Mouse (Mus musculus): ENCODE measurements around the gene Tsc22d1. TPM values are rescaled to one million over a fixed set of nuclear protein-coding genes. Genes with fewer than 3 reads are reported as not detected.

The Tsc22d1 gene
- polyA plus RNA-seq, 1 experiment from 2014 or later = 552 TPM

- H3K9ac ChIP-seq (ENCODE audit: low read length) = no peak overlapping the region
- H3K27ac ChIP-seq (ENCODE audit: low read depth) = no peak overlapping the region
- H3K9me3 ChIP-seq (ENCODE audit: control insufficient read depth, low read length) = no peaks in the 10 kb centered on the region
- H3K36me3 ChIP-seq (ENCODE audit: control insufficient read depth, insufficient read depth, low read length) = peaks cover 47% of the 10 kb centered on the region
- H3K4me2 ChIP-seq (ENCODE audit: low read length) = no peak overlapping the region
- DNase-seq (ENCODE audit: low spot score) (no peak), ATAC-seq (replicated peaks; ENCODE audit: low FRiP score, low TSS enrichment, low read depth) (no peak)
- no peaks in the 10 kb centered on the region for H3K27me3 ChIP-seq (replicated peaks; ENCODE audit: control insufficient read depth, insufficient read depth, low read length)
- peaks cover 6% of the 10 kb centered on the region; the same call in 1 of the 2 replicates for H3K4me1 ChIP-seq (replicated peaks; ENCODE audit: control insufficient read depth, insufficient read depth, low read length)
- 93% methylated on average over 21 of the region's 21 CpGs for WGBS
- H3K4me3 ChIP-seq (ENCODE audit: low read depth, low read length) = no peak overlapping the region
Measured at GRCm38 (mm10) chr14:76425986-76426530, 11.3 kb downstream of the Tsc22d1 start.

GRCm38 (mm10) chr14:76428855-76429254 lies 14.1 kb downstream of the Tsc22d1 start:
- Histone ChIP-seq H3K4me2 (ENCODE audit: low read length) (no peak overlapping the region), H3K4me1 (replicated peaks; ENCODE audit: control insufficient read depth, insufficient read depth, low read length) (no peaks in the 10 kb centered on the region), H3K9me3 (ENCODE audit: control insufficient read depth, low read length) (no peaks in the 10 kb centered on the region), H3K27ac (ENCODE audit: low read depth) (no peak overlapping the region), H3K9ac (ENCODE audit: low read length) (no peak overlapping the region), H3K4me3 (ENCODE audit: low read depth, low read length) (no peak overlapping the region), H3K36me3 (ENCODE audit: control insufficient read depth, insufficient read depth, low read length) (peaks cover 50% of the 10 kb centered on the region), H3K27me3 (replicated peaks; ENCODE audit: control insufficient read depth, insufficient read depth, low read length) (no peaks in the 10 kb centered on the region)
- DNase-seq (ENCODE audit: low spot score) (no peak), ATAC-seq (replicated peaks; ENCODE audit: low FRiP score, low TSS enrichment, low read depth) (no peak)
- WGBS = 91% methylated on average over 2 of the region's 2 CpGs

DNA sequence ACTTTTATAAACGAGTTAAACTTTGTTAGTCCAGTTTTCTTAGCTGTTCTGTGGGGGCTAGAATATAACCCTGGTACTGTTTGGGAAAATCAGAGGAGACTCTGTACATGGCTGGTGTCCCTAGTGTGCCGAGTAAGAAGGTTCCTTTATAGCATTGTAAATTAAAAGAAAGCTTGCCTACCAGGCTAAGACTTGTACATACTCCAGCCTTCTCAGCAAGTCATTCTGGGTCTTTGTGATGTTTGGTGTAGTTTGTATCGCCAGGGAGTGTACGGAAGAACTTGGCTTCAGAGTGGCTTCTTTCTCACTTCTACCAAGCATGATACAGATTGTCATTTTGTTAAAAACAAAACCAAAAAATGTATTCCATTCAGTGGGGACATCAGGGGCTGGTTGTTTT lies 17.2 kb downstream of the Tsc22d1 start:
- no peak overlapping the region for H3K27ac ChIP-seq (ENCODE audit: low read depth)
- no peaks in the 10 kb centered on the region; the same call in 1 of the 2 replicates for H3K4me1 ChIP-seq (replicated peaks; ENCODE audit: control insufficient read depth, insufficient read depth, low read length)
- H3K4me3 ChIP-seq (ENCODE audit: low read depth, low read length) = no peak overlapping the region
- no peaks in the 10 kb centered on the region for H3K9me3 ChIP-seq (ENCODE audit: control insufficient read depth, low read length)
- no peak overlapping the region for H3K9ac ChIP-seq (ENCODE audit: low read length)
- no peak for ATAC-seq (replicated peaks; ENCODE audit: low FRiP score, low TSS enrichment, low read depth)
- H3K36me3 ChIP-seq (ENCODE audit: control insufficient read depth, insufficient read depth, low read length) = peaks cover 43% of the 10 kb centered on the region
- no peak overlapping the region for H3K4me2 ChIP-seq (ENCODE audit: low read length)
- no peak for DNase-seq (ENCODE audit: low spot score)
- no peaks in the 10 kb centered on the region for H3K27me3 ChIP-seq (replicated peaks; ENCODE audit: control insufficient read depth, insufficient read depth, low read length)
- WGBS = 93% methylated on average over 4 of the region's 4 CpGs

DNA sequence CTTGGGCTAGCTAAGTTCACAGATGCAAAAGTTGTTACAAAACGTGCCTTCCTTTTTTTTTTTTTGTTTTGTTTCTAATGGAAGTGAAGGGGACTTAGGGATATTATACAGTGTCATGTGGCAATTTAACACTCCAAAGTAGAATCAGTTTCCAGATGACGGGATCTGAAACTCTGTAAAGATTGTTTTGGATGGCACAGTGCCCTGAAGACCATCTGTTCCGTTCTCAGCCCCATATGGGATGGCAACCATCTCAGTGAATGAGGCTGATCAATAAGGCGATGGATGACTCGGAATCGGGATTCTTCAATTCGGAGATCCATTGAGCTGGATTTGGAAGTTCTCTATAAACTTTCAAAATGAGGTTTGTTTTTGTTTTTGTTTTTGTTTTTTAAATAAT lies 17.6 kb downstream of the Tsc22d1 start:
- H3K9me3 ChIP-seq (ENCODE audit: control insufficient read depth, low read length) = no peaks in the 10 kb centered on the region
- H3K4me1 ChIP-seq (replicated peaks; ENCODE audit: control insufficient read depth, insufficient read depth, low read length) = no peaks in the 10 kb centered on the region; the same call in 1 of the 2 replicates
- no peak for DNase-seq (ENCODE audit: low spot score)
- H3K27me3 ChIP-seq (replicated peaks; ENCODE audit: control insufficient read depth, insufficient read depth, low read length) = no peaks in the 10 kb centered on the region
- H3K27ac ChIP-seq (ENCODE audit: low read depth) = no peak overlapping the region
- 94% methylated on average over 7 of the region's 7 CpGs for WGBS
- peaks cover 45% of the 10 kb centered on the region for H3K36me3 ChIP-seq (ENCODE audit: control insufficient read depth, insufficient read depth, low read length)
- no peak overlapping the region for H3K4me3 ChIP-seq (ENCODE audit: low read depth, low read length)
- ATAC-seq (replicated peaks; ENCODE audit: low FRiP score, low TSS enrichment, low read depth) = no peak
- H3K9ac ChIP-seq (ENCODE audit: low read length) = no peak overlapping the region
- H3K4me2 ChIP-seq (ENCODE audit: low read length) = no peak overlapping the region

DNA sequence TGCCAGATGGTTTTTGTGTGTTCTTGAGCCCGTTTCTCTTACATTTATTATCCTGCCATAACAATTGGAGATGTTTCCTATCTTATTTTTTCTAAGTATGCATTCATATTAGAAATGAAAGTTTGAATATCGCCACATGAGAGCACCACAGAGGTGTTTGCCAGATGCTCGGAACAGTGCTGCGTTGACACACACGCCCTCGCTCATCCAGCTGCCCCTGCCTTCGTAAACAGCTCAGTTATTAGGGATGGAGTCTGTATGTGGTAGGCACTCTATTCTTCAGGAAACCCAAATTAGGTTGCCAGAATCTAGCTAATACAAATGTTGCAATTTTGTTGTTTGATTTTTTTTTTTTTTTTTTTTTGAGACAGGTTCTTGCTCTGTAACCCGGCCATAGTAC lies 18.1 kb downstream of the Tsc22d1 start:
- DNase-seq (ENCODE audit: low spot score) = no peak
- Histone ChIP-seq H3K9me3 (ENCODE audit: control insufficient read depth, low read length) (no peaks in the 10 kb centered on the region), H3K4me1 (replicated peaks; ENCODE audit: control insufficient read depth, insufficient read depth, low read length) (no peaks in the 10 kb centered on the region; the same call in 1 of the 2 replicates), H3K9ac (ENCODE audit: low read length) (no peak overlapping the region), H3K27ac (ENCODE audit: low read depth) (no peak overlapping the region), H3K36me3 (ENCODE audit: control insufficient read depth, insufficient read depth, low read length) (peaks cover 45% of the 10 kb centered on the region), H3K27me3 (replicated peaks; ENCODE audit: control insufficient read depth, insufficient read depth, low read length) (no peaks in the 10 kb centered on the region), H3K4me3 (ENCODE audit: low read depth, low read length) (no peak overlapping the region), H3K4me2 (ENCODE audit: low read length) (no peak overlapping the region)
- no peak for ATAC-seq (replicated peaks; ENCODE audit: low FRiP score, low TSS enrichment, low read depth)
- 94% methylated on average over 8 of the region's 8 CpGs for WGBS

GRCm38 (mm10) chr14:76442160-76442559 lies 27.4 kb downstream of the Tsc22d1 start:
- Histone ChIP-seq H3K4me3 (ENCODE audit: low read depth, low read length) (no peak overlapping the region), H3K9ac (ENCODE audit: low read length) (no peak overlapping the region), H3K4me1 (replicated peaks; ENCODE audit: control insufficient read depth, insufficient read depth, low read length) (no peaks in the 10 kb centered on the region), H3K27me3 (replicated peaks; ENCODE audit: control insufficient read depth, insufficient read depth, low read length) (no peaks in the 10 kb centered on the region), H3K4me2 (ENCODE audit: low read length) (no peak overlapping the region), H3K9me3 (ENCODE audit: control insufficient read depth, low read length) (no peaks in the 10 kb centered on the region), H3K27ac (ENCODE audit: low read depth) (no peak overlapping the region), H3K36me3 (ENCODE audit: control insufficient read depth, insufficient read depth, low read length) (peaks cover 44% of the 10 kb centered on the region)
- DNase-seq (ENCODE audit: low spot score) (no peak), ATAC-seq (replicated peaks; ENCODE audit: low FRiP score, low TSS enrichment, low read depth) (no peak)
- WGBS = 82% methylated on average over 10 of the region's 10 CpGs

DNA sequence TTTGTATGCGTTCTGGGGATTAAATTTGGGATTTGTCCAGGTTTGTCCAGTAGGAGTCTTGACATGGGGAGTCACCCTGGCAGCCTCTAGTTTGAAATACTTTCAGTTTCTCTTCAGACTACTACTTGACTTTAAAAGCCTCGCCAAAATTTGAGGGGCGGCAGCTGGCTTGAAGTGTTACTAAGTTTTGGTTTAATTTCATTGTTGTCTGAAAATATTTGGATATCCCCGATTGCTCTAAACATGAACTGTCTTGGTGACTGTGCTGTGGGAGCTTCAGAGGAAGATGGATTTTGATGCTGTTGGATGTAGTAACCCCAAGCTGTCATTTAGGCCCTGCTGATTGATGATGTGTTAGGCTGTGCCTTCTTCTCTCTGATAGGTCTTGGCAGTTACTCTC lies 34.2 kb downstream of the Tsc22d1 start:
- DNase-seq (ENCODE audit: low spot score) (no peak), ATAC-seq (replicated peaks; ENCODE audit: low FRiP score, low TSS enrichment, low read depth) (no peak)
- 52% methylated on average over 4 of the region's 4 CpGs for WGBS
- Histone ChIP-seq H3K4me2 (ENCODE audit: low read length) (no peak overlapping the region), H3K4me1 (replicated peaks; ENCODE audit: control insufficient read depth, insufficient read depth, low read length) (no peaks in the 10 kb centered on the region), H3K9me3 (ENCODE audit: control insufficient read depth, low read length) (no peaks in the 10 kb centered on the region), H3K27me3 (replicated peaks; ENCODE audit: control insufficient read depth, insufficient read depth, low read length) (no peaks in the 10 kb centered on the region), H3K4me3 (ENCODE audit: low read depth, low read length) (no peak overlapping the region), H3K36me3 (ENCODE audit: control insufficient read depth, insufficient read depth, low read length) (no peaks in the 10 kb centered on the region), H3K9ac (ENCODE audit: low read length) (no peak overlapping the region), H3K27ac (ENCODE audit: low read depth) (no peak overlapping the region; the same call in 1 of the 2 replicates)

DNA sequence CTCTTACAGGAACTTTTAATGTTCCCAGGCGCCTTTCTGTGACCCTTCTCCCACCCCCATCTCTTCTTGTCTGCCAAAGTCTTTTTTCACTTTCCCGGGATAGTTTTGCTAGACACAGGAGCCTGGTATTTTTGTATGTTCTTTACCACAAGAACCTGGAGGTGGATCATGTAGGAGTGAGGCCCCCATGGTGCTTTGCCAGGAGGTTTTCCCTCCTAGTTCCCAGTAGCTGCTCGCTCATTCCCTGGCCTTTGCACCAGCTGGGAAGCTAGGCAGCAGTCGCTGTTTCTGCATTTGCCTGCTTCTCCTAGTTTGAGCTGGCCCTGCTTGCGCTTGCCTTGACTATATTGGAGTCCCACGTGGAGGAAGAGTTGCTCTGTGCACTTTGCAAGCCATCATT lies 36.2 kb downstream of the Tsc22d1 start:
- H3K4me2 ChIP-seq (ENCODE audit: low read length) = no peak overlapping the region
- no peak for DNase-seq (ENCODE audit: low spot score)

DNA sequence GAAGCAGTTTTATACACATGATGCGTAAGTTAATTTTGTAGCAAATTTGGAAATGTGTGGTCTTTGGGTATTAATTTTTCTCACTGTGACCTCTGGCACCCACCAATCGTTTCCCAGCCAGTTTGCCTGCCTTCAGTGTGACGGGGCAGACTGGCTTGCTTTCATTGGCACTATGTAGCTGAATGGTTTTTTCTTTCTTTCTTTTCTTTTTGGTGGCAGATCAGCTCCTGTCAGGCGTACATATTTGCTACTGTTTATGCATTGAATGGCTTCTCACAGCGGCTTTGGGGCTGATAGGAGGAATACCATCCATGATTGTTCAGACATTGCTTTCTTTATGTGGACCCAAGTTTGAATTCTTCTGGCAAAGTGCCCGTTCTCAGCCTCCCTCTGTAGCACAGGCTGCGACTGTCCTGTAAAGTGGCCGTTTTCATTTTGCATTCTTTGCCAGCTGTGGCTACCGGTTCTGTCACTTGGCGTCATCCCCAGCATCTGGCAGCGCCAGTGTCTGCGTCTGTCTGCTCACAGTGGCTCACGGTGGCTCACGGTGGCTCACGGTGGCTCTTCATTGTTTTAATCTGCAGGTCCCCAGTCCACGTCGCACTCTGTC lies 38.1 kb downstream of the Tsc22d1 start:
- Histone ChIP-seq H3K27ac (ENCODE audit: low read depth) (no peak overlapping the region), H3K27me3 (replicated peaks; ENCODE audit: control insufficient read depth, insufficient read depth, low read length) (no peaks in the 10 kb centered on the region), H3K4me2 (ENCODE audit: low read length) (no peak overlapping the region), H3K4me1 (replicated peaks; ENCODE audit: control insufficient read depth, insufficient read depth, low read length) (no peaks in the 10 kb centered on the region), H3K9ac (ENCODE audit: low read length) (no peak overlapping the region), H3K36me3 (ENCODE audit: control insufficient read depth, insufficient read depth, low read length) (no peaks in the 10 kb centered on the region), H3K9me3 (ENCODE audit: control insufficient read depth, low read length) (no peaks in the 10 kb centered on the region), H3K4me3 (ENCODE audit: low read depth, low read length) (no peak overlapping the region)
- DNase-seq (ENCODE audit: low spot score) = no peak
- ATAC-seq (replicated peaks; ENCODE audit: low FRiP score, low TSS enrichment, low read depth) = no peak
- WGBS = 85% methylated on average over 17 of the region's 17 CpGs

More for the DNA sequence above, 36.2 kb downstream of the Tsc22d1 start:
- H3K27me3 ChIP-seq (replicated peaks; ENCODE audit: control insufficient read depth, insufficient read depth, low read length) = no peaks in the 10 kb centered on the region
- H3K9ac ChIP-seq (ENCODE audit: low read length) = no peak overlapping the region
- no peaks in the 10 kb centered on the region for H3K9me3 ChIP-seq (ENCODE audit: control insufficient read depth, low read length)
- H3K27ac ChIP-seq (ENCODE audit: low read depth) = no peak overlapping the region
- no peaks in the 10 kb centered on the region for H3K36me3 ChIP-seq (ENCODE audit: control insufficient read depth, insufficient read depth, low read length)
- H3K4me3 ChIP-seq (ENCODE audit: low read depth, low read length) = no peak overlapping the region
- WGBS = 67% methylated on average over 6 of the region's 6 CpGs
- ATAC-seq (replicated peaks; ENCODE audit: low FRiP score, low TSS enrichment, low read depth) = no peak
- H3K4me1 ChIP-seq (replicated peaks; ENCODE audit: control insufficient read depth, insufficient read depth, low read length) = no peaks in the 10 kb centered on the region
